Mouse (Mus musculus): ENCODE data around the gene Golph3. TPM values are rescaled to one million over a fixed set of nuclear protein-coding genes. Genes with fewer than 3 reads are reported as not detected.

Gene Golph3
- total RNA-seq, 1 experiment from 2014 or later = 109 TPM

- no peak for ATAC-seq (replicated peaks; ENCODE audit: insufficient number of reproducible peaks, low FRiP score, low TSS enrichment, poor library complexity, severe bottlenecking)
Observed at GRCm38 (mm10) chr15:12314584-12314983, 6.7 kb upstream of the Golph3 start.

DNA sequence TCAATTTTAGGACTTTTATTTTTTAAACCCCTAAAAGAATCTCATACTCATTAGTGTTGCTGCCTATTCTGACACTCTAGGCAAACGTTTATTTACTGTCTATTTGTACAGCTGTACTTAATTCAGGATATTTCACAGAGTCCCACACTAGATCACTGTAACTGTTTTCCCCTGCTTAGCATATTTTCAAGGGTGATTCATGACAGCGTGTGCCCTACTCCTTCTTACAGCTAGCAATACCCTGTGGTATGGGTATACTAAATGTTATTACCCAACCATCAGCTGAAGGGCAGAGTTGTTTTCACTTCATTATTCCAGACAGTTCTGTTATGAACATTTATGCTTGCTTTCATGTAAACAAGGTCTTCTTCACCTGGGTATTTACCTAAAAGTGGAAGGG is 5.3 kb upstream of the Golph3 start:
- ATAC-seq (replicated peaks; ENCODE audit: insufficient number of reproducible peaks, low FRiP score, low TSS enrichment, poor library complexity, severe bottlenecking) = no peak

- ATAC-seq (replicated peaks; ENCODE audit: insufficient number of reproducible peaks, low FRiP score, low TSS enrichment, poor library complexity, severe bottlenecking) = no peak
Observed at GRCm38 (mm10) chr15:12317290-12317689, 4.0 kb upstream of the Golph3 start.

- no peak for ATAC-seq (replicated peaks; ENCODE audit: insufficient number of reproducible peaks, low FRiP score, low TSS enrichment, poor library complexity, severe bottlenecking)
Observed at GRCm38 (mm10) chr15:12318451-12318850, 2.8 kb upstream of the Golph3 start.

GRCm38 (mm10) chr15:12319889-12320288 is 1.4 kb upstream of the Golph3 start:
- no peak for ATAC-seq (replicated peaks; ENCODE audit: insufficient number of reproducible peaks, low FRiP score, low TSS enrichment, poor library complexity, severe bottlenecking)

GRCm38 (mm10) chr15:12320441-12321090 is 684 bp upstream of the Golph3 start:
- ATAC-seq (replicated peaks; ENCODE audit: insufficient number of reproducible peaks, low FRiP score, low TSS enrichment, poor library complexity, severe bottlenecking) = no peak

DNA sequence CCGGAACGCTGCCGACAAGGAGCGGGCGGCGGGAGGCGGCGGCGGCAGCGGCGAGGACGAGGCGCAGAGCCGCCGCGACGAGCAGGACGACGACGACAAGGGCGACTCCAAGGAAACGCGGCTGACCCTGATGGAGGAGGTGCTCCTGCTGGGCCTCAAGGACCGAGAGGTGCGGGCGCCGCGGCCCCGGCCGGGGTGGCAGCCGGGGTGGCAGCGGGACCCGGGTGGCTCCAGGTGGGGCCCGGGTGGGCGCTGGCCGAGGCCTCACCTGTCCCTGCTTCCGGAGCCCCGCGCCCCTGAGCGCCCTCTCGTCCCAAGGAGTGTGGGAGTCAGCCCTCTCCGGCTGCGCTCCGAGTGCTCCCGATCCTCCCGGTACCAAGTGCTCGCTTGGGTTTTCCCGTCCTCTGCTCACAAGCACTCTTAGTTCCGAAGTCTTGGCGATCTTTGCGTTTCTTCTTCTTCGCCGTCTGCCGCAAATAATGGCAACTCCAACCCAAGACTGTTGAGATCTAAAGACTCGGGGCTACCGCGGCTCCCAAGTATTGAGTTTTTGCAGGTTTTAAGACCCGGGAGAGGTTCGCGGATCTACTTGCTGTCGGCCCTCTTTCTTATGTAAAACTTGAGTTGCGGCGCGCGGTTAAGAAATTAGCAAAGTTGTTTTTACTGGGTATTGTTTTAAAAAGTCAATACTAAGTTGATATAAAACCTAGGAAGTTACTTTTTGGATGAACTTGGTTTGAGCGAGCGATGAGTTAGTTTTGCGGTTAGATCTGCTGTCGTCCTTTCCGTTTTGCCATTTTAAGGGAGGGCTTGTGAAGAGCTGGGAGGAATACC is 755 bp downstream of the Golph3 start, which contains the start of gene 1810049J17Rik:
1810049J17Rik (minus strand) TSS at position 112 of the 834 bp plus-strand sequence.
- 0 out of 2 replicates have a peak, but pooled peaks have one; percentile 10 for ATAC-seq (replicated peaks; ENCODE audit: insufficient number of reproducible peaks, low FRiP score, low TSS enrichment, poor library complexity, severe bottlenecking)

GRCm38 (mm10) chr15:12322676-12323402 is 1.6 kb downstream of the Golph3 start:
- no peak for ATAC-seq (replicated peaks; ENCODE audit: insufficient number of reproducible peaks, low FRiP score, low TSS enrichment, poor library complexity, severe bottlenecking)

GRCm38 (mm10) chr15:12324326-12324725 is 3.1 kb downstream of the Golph3 start:
- ATAC-seq (replicated peaks; ENCODE audit: insufficient number of reproducible peaks, low FRiP score, low TSS enrichment, poor library complexity, severe bottlenecking) = no peak

DNA sequence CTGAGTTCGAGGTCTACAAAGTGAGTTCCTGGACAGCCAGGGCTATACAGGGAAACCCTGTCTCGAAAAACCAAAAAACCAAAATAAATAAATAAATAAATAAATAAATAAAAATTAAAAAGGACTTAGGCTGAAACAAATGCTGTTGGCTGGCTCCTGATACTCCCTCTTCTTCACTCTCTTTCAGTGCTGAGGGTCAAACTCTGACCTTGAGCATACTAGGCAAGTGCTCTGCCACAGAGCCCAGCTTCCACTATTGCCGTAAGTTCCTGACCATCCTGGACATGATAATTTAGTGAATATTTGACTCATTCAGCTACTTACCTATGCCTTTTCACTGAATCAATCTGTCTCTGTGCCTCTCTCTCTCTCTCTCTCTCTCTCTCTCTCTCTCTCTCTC is 9.1 kb downstream of the Golph3 start:
- ATAC-seq (replicated peaks; ENCODE audit: insufficient number of reproducible peaks, low FRiP score, low TSS enrichment, poor library complexity, severe bottlenecking) = no peak

- ATAC-seq (replicated peaks; ENCODE audit: insufficient number of reproducible peaks, low FRiP score, low TSS enrichment, poor library complexity, severe bottlenecking) = no peak
Observed at GRCm38 (mm10) chr15:12330892-12331291, 9.6 kb downstream of the Golph3 start.

GRCm38 (mm10) chr15:12331300-12331699 is 10.1 kb downstream of the Golph3 start:
- ATAC-seq (replicated peaks; ENCODE audit: insufficient number of reproducible peaks, low FRiP score, low TSS enrichment, poor library complexity, severe bottlenecking) = no peak

DNA sequence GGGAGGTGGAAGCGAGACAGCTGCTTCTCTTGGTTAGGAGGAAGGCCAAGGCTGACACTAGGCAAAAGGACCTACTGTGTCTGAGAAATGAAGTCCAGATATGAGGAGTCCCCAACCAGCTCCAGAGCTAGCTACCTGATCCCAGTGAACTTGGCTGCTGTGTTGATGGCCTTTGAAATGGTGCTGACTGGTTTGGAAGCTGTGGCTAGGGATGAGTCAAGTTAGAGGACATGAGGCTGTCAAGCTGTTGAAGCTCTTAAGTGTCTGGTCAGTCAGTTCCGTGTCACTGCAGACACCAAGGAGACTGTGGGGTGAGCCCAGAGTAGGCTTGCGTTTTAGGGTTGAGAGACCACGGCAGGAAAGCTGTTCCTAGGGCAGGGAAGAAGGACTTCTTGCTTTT is 13.1 kb downstream of the Golph3 start:
- no peak for ATAC-seq (replicated peaks; ENCODE audit: insufficient number of reproducible peaks, low FRiP score, low TSS enrichment, poor library complexity, severe bottlenecking)

DNA sequence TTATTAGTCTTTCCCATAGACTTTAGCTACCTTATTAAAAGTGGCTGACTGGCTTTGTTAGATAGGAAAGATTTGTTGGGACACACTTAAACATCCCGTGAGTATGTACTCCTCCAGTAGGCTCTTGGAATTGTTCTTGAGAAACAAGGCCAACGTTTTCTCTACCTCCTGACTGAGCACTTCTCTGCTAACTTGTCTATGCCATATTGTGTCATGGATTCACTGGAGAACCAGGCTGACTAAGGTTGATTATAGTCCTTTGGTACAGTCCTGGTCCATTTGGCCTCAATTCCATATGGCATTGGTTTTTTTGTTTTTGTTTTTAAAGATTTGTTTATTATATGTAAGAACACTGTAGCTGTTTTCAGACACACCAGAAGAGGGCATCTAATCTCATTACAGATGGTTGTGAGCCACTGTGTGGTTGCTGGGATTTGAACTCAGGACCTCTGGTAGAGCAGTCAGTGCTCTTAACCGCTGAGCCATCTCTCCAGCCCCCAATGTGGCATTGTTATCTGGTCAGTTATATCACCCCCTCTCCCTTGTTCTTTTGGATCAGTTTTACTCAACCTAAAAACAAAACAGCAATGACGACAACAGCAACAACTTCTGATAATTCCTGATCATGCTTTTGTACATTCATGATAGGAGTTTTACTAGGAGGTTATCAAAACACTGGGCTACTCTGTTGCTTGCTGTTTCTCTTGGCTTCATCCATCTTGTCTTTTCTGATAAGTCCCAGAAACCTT is 16.0 kb downstream of the Golph3 start:
- ATAC-seq (replicated peaks; ENCODE audit: insufficient number of reproducible peaks, low FRiP score, low TSS enrichment, poor library complexity, severe bottlenecking) = no peak

DNA sequence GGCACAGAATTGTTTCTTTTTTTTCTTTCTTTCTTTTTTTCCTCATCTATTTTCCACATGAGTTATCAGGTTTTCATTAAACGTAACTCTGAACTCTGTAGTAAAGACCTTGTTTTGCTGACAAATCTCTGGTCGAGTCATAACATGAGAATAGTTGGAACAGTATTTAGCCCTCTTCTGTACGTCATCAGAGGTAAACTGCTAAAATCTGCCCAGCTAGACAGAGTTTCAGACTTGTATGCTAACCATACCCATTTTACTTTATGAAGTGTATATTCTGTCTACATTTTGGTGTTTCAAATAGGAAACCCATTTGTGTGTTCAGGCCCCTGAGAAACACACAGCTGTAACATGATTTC is 16.5 kb downstream of the Golph3 start:
- ATAC-seq (replicated peaks; ENCODE audit: insufficient number of reproducible peaks, low FRiP score, low TSS enrichment, poor library complexity, severe bottlenecking) = no peak

DNA sequence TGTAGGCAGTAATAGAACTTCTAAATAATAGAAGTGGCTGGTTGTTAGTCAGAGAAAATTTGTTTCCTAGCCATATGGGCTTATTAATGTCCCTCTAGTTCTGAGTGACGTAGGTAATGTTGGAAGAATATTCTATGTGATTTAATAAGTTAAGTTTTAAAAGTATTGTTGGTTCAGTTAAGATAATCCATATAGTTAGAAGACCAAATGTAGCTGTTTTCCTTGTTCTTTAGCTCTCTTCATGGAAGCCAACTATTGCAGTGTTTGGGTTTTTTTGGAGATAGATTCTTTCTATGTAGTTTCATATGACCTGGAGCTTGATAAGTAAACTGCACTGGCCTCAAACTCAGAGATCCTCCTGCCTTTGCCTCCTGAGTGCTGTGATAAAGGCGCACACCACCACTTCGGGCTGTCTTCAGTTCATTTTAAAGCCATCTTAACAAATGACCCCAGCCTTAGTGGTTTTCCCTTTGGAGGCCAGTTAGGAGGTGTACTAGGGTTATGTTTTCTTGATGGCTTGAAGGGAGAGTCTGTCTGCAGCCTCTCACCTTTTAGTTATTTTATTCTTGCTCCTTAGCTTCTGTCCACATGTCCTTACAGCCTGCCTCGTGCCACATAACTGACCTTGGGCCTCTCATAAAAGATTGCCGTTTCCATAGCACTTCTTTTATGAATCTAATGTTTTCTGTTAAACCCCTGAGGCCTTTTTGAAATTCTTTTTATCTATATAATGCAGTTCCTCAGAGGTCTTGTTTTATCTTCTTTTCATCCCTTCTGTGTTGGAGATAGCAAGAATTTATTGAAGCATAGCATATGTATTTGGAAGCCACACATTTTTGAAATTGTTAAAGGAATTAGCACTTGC is 19.5 kb downstream of the Golph3 start:
- no peak for ATAC-seq (replicated peaks; ENCODE audit: insufficient number of reproducible peaks, low FRiP score, low TSS enrichment, poor library complexity, severe bottlenecking)

- ATAC-seq (replicated peaks; ENCODE audit: insufficient number of reproducible peaks, low FRiP score, low TSS enrichment, poor library complexity, severe bottlenecking) = no peak
Observed at GRCm38 (mm10) chr15:12341401-12341758, 20.1 kb downstream of the Golph3 start.

- ATAC-seq (replicated peaks; ENCODE audit: insufficient number of reproducible peaks, low FRiP score, low TSS enrichment, poor library complexity, severe bottlenecking) = no peak
Observed at GRCm38 (mm10) chr15:12346916-12347315, 25.7 kb downstream of the Golph3 start.
